Mouse (Mus musculus) hindbrain, embryonic 13.5 days (tissue): ENCODE data around the gene Zcrb1. TPM values are rescaled to one million over a fixed set of nuclear protein-coding genes. Genes with fewer than 3 reads are reported as not detected.
"Not testable (repeated sequence)": the region's sequence is repeated elsewhere in the genome, so short reads cannot be mapped to it uniquely, and the experiment has no call there.

Experiments used
- ATAC-seq: fragments of 200-750 bp; cut with Nextera tagmentation; 2 replicates; pipeline ENCODE4 v1.8.0; 2017; ENCODE audit warnings: moderate TSS enrichment; ENCODE audit not compliant: low FRiP score
- H3K27ac ChIP-seq: fragments of 300-500 bp; sonication (generic); 2 replicates; pipeline ENCODE4 v1.5.1; 2015; ENCODE audit warnings: inconsistent platforms, mild to moderate bottlenecking, moderate library complexity
- H3K27me3 ChIP-seq: fragments of 300-500 bp; sonication (generic); 2 replicates; pipeline ENCODE4 v1.6.1; 2015; ENCODE audit warnings: mild to moderate bottlenecking, inconsistent platforms
- H3K36me3 ChIP-seq: fragments of 300-500 bp; sonication (generic); 2 replicates; pipeline ENCODE4 v1.6.1; 2015; ENCODE audit warnings: mild to moderate bottlenecking, inconsistent platforms
- H3K4me1 ChIP-seq: fragments of 300-500 bp; sonication (generic); replicated peaks from 2 replicates; pipeline ENCODE4 v1.6.1; 2015; ENCODE audit warnings: inconsistent platforms
- H3K4me2 ChIP-seq: fragments of 300-500 bp; sonication (generic); 2 replicates; pipeline ENCODE4 v1.6.1; 2015; ENCODE audit warnings: inconsistent platforms, mild to moderate bottlenecking, moderate library complexity
- H3K4me3 ChIP-seq: fragments of 300-500 bp; sonication (generic); 2 replicates; pipeline ENCODE4 v1.5.1; 2015; ENCODE audit warnings: mild to moderate bottlenecking, inconsistent platforms
- H3K9ac ChIP-seq: fragments of 300-500 bp; sonication (generic); 2 replicates; pipeline ENCODE4 v1.6.1; 2015; ENCODE audit warnings: mild to moderate bottlenecking, inconsistent platforms
- H3K9me3 ChIP-seq: fragments of 300-500 bp; sonication (generic); 2 replicates; pipeline ENCODE4 v1.6.1; 2016; ENCODE audit warnings: inconsistent platforms
- WGBS: fragments of 180-500 bp; shearing (Covaris S2); methylation state at CpG from one replicate; pipeline ENCODE4 v1.1.7; 2015; 5-methylcytosine and 5-hydroxymethylcytosine counted together
- polyA plus RNA-seq: library from polyadenylated mRNA; unstranded; fragments of >200 nt; fragmentation: Nextera tagmentation; extraction: Ambion mirVana; gene quantifications from 2 replicates; pipeline ENCODE4 v1.2.1, GENCODE M21; 2015

The Zcrb1 gene
- polyA plus RNA-seq, 1 experiment from 2014 or later = 179 TPM

GRCm38 (mm10) chr15:93405446-93405986, 7.4 kb upstream of the Zcrb1 start:
- no peak for ATAC-seq
- H3K4me1 ChIP-seq = peaks cover 8% of the 10 kb centered on the region
- no peak overlapping the region for H3K9ac ChIP-seq
- no peak overlapping the region for H3K4me3 ChIP-seq
- 97% methylated on average over 7 of the region's 7 CpGs for WGBS
- H3K36me3 ChIP-seq = peaks cover 6% of the 10 kb centered on the region
- no peaks in the 10 kb centered on the region for H3K9me3 ChIP-seq
- no peak overlapping the region for H3K4me2 ChIP-seq
- no peaks in the 10 kb centered on the region for H3K27me3 ChIP-seq
- no peak overlapping the region for H3K27ac ChIP-seq

DNA sequence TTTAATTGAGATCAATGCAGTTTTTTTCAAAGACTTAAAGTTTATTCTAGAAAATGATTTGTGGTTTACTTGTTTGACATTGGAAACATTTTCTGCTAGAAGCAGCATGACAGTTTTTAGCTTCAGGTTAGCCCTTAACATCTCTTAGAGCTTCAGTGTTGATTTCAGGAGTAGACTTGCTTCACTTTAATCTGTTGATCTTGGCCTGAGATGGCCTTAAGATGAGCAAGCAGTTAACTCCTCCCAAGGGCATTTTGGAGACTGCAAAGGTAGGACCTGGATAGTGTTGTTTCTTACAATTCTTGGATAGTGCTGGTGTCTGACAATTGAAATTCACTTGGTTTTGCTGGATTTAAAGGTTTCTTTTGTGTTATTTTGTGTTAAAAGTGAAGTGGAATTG, 6.7 kb upstream of the Zcrb1 start:
- H3K4me2 ChIP-seq = no peak overlapping the region
- H3K27ac ChIP-seq = no peak overlapping the region
- no peak overlapping the region for H3K9ac ChIP-seq
- peaks cover 15% of the 10 kb centered on the region for H3K4me1 ChIP-seq
- no peaks in the 10 kb centered on the region for H3K27me3 ChIP-seq
- no peak for ATAC-seq
- H3K9me3 ChIP-seq = no peaks in the 10 kb centered on the region
- peaks cover 6% of the 10 kb centered on the region for H3K36me3 ChIP-seq
- H3K4me3 ChIP-seq = no peak overlapping the region

- H3K4me1 ChIP-seq = peaks cover 27% of the 10 kb centered on the region
- no peak overlapping the region for H3K4me2 ChIP-seq
- no peaks in the 10 kb centered on the region for H3K9me3 ChIP-seq
- H3K27ac ChIP-seq = no peak overlapping the region
- no peak for ATAC-seq
- no peaks in the 10 kb centered on the region; the same call in 1 of the 2 replicates for H3K36me3 ChIP-seq
- 98% methylated on average over 2 of the region's 2 CpGs for WGBS
- no peak overlapping the region for H3K4me3 ChIP-seq
- H3K27me3 ChIP-seq = no peaks in the 10 kb centered on the region
- no peak overlapping the region for H3K9ac ChIP-seq
Measured at GRCm38 (mm10) chr15:93402730-93403129, 4.6 kb upstream of the Zcrb1 start.

- no peaks in the 10 kb centered on the region for H3K27me3 ChIP-seq
- H3K4me2 ChIP-seq = no peak overlapping the region
- no peaks in the 10 kb centered on the region for H3K9me3 ChIP-seq
- WGBS = 84% methylated on average over 4 of the region's 4 CpGs
- H3K27ac ChIP-seq = no peak overlapping the region
- peaks cover 37% of the 10 kb centered on the region for H3K4me1 ChIP-seq
- H3K4me3 ChIP-seq = no peak overlapping the region
- H3K36me3 ChIP-seq = no peaks in the 10 kb centered on the region; the same call in 1 of the 2 replicates
- no peak for ATAC-seq
- H3K9ac ChIP-seq = no peak overlapping the region
Measured at GRCm38 (mm10) chr15:93401446-93401845, 3.3 kb upstream of the Zcrb1 start.

GRCm38 (mm10) chr15:93398699-93399540, 786 bp upstream of the Zcrb1 start:
- H3K9me3 ChIP-seq = no peaks in the 10 kb centered on the region
- peaks cover 46% of the 10 kb centered on the region for H3K4me1 ChIP-seq
- H3K36me3 ChIP-seq = peaks cover 16% of the 10 kb centered on the region
- ATAC-seq = 0 out of 2 replicates have a peak, but pooled peaks have one; percentile 34
- no peaks in the 10 kb centered on the region for H3K27me3 ChIP-seq
- peak overlapping the region; percentile 88 for H3K4me2 ChIP-seq
- H3K27ac ChIP-seq = peak overlapping the region; percentile 93
- WGBS = 2% methylated on average over 36 of the region's 36 CpGs
- peak overlapping the region; percentile 96 for H3K4me3 ChIP-seq
- H3K9ac ChIP-seq = peak overlapping the region; percentile 97

- Histone ChIP-seq H3K9ac (peak overlapping the region; percentile 97), H3K27me3 (no peaks in the 10 kb centered on the region), H3K27ac (no peak overlapping the region), H3K4me3 (peak overlapping the region; percentile 96), H3K36me3 (peaks cover 31% of the 10 kb centered on the region), H3K9me3 (no peaks in the 10 kb centered on the region), H3K4me1 (peaks cover 46% of the 10 kb centered on the region), H3K4me2 (peak overlapping the region; percentile 88)
- no peak for ATAC-seq
- whole genome bisulfite sequencing = under 1% methylated on average over 11 of the region's 11 CpGs
Measured at GRCm38 (mm10) chr15:93397269-93397668, 865 bp downstream of the Zcrb1 start.

- H3K36me3 ChIP-seq = peaks cover 21% of the 10 kb centered on the region
- no peak for ATAC-seq
Measured at GRCm38 (mm10) chr15:93381337-93381736, 16.8 kb downstream of the Zcrb1 start.

GRCm38 (mm10) chr15:93379177-93379576, 19.0 kb downstream of the Zcrb1 start:
- Histone ChIP-seq H3K9ac (no peak overlapping the region), H3K36me3 (peaks cover 6% of the 10 kb centered on the region), H3K4me1 (no peaks in the 10 kb centered on the region), H3K27me3 (no peaks in the 10 kb centered on the region), H3K4me2 (no peak overlapping the region), H3K9me3 (no peaks in the 10 kb centered on the region), H3K27ac (no peak overlapping the region), H3K4me3 (no peak overlapping the region)
- WGBS = 73% methylated on average over 3 of the region's 3 CpGs
- ATAC-seq = no peak

More at GRCm38 (mm10) chr15:93381337-93381736, 16.8 kb downstream of the Zcrb1 start:
- Histone ChIP-seq H3K4me3 (no peak overlapping the region), H3K4me1 (no peaks in the 10 kb centered on the region), H3K27me3 (no peaks in the 10 kb centered on the region), H3K27ac (no peak overlapping the region), H3K9me3 (no peaks in the 10 kb centered on the region), H3K4me2 (no peak overlapping the region), H3K9ac (no peak overlapping the region)
- WGBS = 77% methylated on average over 5 of the region's 5 CpGs

- Histone ChIP-seq H3K27me3 (no peaks in the 10 kb centered on the region), H3K9me3 (no peaks in the 10 kb centered on the region), H3K4me2 (no peak overlapping the region), H3K9ac (no peak overlapping the region), H3K36me3 (no peaks in the 10 kb centered on the region), H3K4me3 (no peak overlapping the region), H3K4me1 (no peaks in the 10 kb centered on the region), H3K27ac (no peak overlapping the region)
- ATAC-seq = no peak
- WGBS = 91% methylated on average over 5 of the region's 5 CpGs
Measured at GRCm38 (mm10) chr15:93375696-93376095, 22.4 kb downstream of the Zcrb1 start.

DNA sequence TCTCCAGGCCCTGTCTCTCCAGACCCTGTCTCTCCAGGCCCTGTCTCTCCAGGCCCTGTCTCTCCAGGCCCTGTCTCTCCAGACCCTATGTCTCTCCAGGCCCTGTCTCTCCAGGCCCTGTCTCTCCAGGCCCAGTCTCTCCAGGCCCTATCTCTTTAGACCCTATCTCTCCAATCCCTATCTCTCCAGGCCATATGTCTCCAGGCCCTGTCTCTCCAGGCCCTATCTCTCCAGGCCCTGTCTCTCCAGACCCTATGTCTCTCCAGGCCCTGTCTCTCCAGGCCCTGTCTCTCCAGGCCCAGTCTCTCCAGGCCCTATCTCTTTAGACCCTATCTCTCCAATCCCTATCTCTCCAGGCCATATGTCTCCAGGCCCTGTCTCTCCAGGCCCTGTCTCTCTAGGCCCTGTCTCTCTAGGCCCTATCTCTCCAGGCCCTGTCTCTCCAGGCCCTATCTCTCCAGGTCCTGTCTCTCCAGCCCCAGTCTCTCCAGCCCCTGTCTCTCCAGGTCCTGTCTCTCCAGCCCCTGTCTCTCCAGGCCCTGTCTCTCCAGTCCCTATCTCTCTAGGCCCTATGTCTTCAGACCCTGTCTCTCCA, 25.5 kb downstream of the Zcrb1 start:
- H3K27ac ChIP-seq, H3K9me3 ChIP-seq, H3K36me3 ChIP-seq, H3K4me2 ChIP-seq, H3K9ac ChIP-seq, H3K27me3 ChIP-seq, H3K4me1 ChIP-seq, H3K4me3 ChIP-seq, ATAC-seq: not testable (repeated sequence)

DNA sequence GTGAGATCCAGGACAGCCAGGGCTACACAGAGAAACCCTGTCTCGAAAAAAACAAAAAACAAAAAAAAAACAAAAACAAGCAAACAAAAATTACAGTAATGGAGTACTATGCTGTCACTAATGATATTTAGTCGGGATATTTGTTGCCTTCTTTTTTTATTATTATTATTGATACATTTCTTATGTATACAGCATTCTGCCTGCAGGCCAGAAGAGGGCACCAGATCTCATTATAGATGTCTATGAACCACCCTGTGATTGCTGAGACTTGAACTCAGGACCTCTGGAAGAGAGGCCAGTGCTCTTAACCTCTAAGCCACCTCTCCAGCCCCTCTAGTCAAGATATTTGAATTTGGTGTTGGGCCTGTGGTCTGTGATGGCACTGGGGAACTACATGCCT, 26.3 kb downstream of the Zcrb1 start:
- H3K4me2 ChIP-seq = no peak overlapping the region
- 84% methylated on average over 2 of the region's 2 CpGs for WGBS
- H3K27ac ChIP-seq = no peak overlapping the region
- H3K27me3 ChIP-seq = no peaks in the 10 kb centered on the region
- H3K9ac ChIP-seq = no peak overlapping the region
- ATAC-seq = no peak
- H3K9me3 ChIP-seq = no peaks in the 10 kb centered on the region
- H3K4me1 ChIP-seq = no peaks in the 10 kb centered on the region
- no peaks in the 10 kb centered on the region for H3K36me3 ChIP-seq
- no peak overlapping the region for H3K4me3 ChIP-seq

GRCm38 (mm10) chr15:93368558-93368957, 29.6 kb downstream of the Zcrb1 start:
- Histone ChIP-seq H3K27me3 (no peaks in the 10 kb centered on the region), H3K4me1 (no peaks in the 10 kb centered on the region), H3K4me2 (no peak overlapping the region), H3K27ac (no peak overlapping the region), H3K36me3 (no peaks in the 10 kb centered on the region), H3K9ac (no peak overlapping the region), H3K9me3 (no peaks in the 10 kb centered on the region), H3K4me3 (no peak overlapping the region)
- ATAC-seq = no peak
- 77% methylated on average over 9 of the region's 9 CpGs for WGBS
